Mouse (Mus musculus): Measurements from ENCODE around the gene Zc3h12a.

GRCm38 (mm10) chr4:125136303-125136888 is 8.8 kb upstream of the Zc3h12a start:
- TF ChIP-seq CTCF (IDR thresholded peaks at IDR 0.05; ENCODE audit: low read depth): no peak
- no peak for TF ChIP-seq EP300 (IDR thresholded peaks at IDR 0.05; ENCODE audit: low read depth)

Measured in heart, postnatal 0 days (tissue).